Mouse (Mus musculus) layer of hippocampus, adult 18-20 months (tissue): ENCODE measurements around the gene Folr1. TPM values are rescaled to one million over a fixed set of nuclear protein-coding genes. Genes with fewer than 3 reads are reported as not detected.
A peak's percentile ranks its signal among the peaks of the same experiment; 100 is the strongest.

Source experiments
- DNase-seq, 2 experiments: peaks; one replicate each; pipeline ENCODE4 v3.0.0; 2022; ENCODE audit warnings: low spot score in 2 of 2
- total RNA-seq, 2 experiments: library from RNA; stranded (reverse); gene quantifications; 2 replicates each; pipeline ENCODE4 v1.2.3; 2021

Gene Folr1
- total RNA-seq, 2 experiments from 2014 or later, result 0.76 to 3.0 TPM

DNA sequence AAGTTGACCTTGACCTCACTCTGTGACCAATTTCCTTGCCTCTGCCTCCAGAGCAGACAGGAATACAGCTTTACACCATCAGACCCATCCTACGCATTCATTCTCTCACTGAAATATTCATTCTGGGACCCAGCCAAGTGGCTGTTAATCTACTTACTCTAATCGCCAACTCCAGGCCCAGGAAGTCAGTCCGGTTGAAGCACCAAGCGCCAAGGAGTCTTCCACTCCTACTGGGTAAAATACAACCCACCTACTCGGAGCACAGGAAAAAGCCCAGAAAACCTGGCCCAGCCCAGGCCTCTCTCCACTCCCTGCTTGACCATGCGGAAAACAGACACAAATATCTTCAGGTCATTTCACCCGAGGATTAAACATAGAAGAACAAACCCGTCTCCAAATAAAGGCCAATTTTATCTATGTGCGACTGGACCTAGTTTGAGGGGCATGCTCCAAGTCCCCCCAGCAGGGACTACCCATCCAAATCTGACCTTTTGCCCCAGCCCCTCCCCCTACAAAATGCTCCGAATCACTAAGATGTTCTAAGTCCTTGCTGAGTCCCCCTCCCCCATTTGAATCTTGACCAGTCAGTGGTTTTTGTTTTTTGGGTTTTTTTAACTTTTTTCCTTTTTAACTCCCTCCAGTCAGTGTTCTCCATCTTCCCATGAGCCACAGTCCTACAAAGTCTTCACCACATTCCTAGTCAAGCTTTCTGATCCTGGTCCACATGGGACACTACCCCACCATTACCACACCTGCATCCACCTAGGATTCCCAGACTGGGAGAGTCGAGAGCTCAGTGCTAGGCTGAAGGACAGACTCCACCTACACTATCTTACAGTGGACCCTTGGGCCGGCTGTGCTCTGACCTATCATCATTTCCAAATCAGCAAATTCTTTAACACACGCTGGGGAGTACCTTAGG, 2.1 kb downstream of the Folr1 start:
- DNase-seq, result no peak

- no peak for DNase-seq
Observed at GRCm38 (mm10) chr7:101867482-101867881, 3.1 kb downstream of the Folr1 start.

DNA sequence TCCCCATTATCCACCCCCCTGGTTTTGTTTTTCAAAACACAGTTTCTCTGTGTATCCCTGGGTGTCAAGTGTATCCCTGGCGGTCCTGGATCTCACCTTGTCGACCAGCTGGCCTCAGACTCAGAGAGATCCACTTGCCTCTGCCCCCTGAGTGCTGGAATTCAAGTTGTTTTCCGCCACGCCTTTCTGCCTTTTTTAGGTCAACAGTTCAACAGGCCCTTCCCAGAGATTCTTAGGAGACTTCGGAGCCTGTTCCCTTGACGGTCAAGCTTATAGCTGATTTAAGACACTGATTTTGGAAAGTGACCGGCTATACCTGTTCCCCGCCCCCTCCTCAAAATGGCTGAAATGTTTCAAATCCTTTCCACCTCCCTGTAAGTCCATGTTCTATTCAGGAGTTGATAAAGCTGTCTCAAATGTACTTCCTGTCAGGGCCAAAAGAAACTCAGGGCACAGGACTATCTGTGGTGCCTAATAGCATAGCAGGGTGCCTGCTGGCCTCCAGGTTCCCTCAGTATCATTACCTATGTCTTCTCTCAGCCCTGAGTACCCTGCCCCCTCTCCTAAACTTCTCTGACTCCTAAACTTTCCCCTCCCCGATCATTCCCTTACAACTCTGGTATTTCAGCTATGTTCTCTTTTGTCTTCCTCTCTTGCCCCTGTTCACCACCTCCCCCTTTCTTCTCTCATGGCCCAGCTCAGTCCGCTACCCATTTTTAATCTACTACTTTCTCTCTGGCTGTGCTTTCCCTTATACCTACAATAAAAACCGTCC, 3.9 kb downstream of the Folr1 start:
- no peak for DNase-seq

GRCm38 (mm10) chr7:101863415-101863814, 7.2 kb downstream of the Folr1 start, which contains the start of gene Anapc15:
TSS of gene Anapc15 (plus strand) at chr7:101863715.
- DNase-seq, result no peak

- DNase-seq, result no peak
Observed at GRCm38 (mm10) chr7:101862291-101862690, 8.3 kb downstream of the Folr1 start.

- DNase-seq, result no peak
Observed at GRCm38 (mm10) chr7:101860978-101861377, 9.6 kb downstream of the Folr1 start.

DNA sequence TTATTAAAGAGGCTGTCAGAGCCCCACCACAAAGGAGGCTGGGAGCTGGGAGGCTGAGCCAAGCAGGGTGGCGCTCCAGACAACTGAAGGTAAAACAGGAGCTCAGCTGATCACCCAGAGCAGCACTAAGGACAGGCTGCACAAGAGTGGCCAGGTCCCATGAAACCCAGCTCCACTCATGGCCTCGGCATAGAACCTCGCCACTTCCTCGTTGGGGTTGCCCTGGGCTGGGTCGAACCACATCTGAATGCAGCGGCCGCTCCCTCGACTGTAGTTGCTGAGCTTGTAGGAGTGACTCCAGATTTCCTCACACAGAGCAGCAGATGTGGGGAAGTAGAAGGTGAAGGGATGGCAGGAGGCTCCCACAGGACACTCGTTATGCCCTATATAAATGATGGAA, 12.2 kb downstream of the Folr1 start:
- DNase-seq, result no peak

GRCm38 (mm10) chr7:101857094-101857493, 13.5 kb downstream of the Folr1 start, which contains the start of gene Folr2:
TSS of gene Folr2 (minus strand) at chr7:101857194.
- no peak for DNase-seq

DNA sequence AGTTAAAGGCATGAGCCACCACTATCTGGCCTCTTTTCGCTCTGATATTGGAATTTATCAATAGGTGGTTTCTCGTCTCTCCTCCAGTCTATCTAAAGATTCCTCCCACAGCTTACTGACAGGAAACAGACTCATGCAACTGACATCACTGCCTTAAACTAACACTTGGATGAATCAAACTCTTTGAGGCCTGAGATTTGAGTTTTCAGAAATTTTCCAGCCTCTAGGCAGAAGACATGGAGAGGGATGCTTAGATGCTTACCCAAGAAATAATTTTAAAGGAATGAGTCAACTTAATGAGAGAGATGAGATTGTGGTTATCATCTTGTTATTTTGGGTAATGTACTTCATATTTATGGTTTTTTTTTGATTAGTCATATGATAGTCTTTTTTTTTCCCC, 16.8 kb downstream of the Folr1 start:
- no peak for DNase-seq

- no peak for DNase-seq
Observed at GRCm38 (mm10) chr7:101852846-101853245, 17.7 kb downstream of the Folr1 start.

- DNase-seq, result no peak
Observed at GRCm38 (mm10) chr7:101851689-101852088, 18.9 kb downstream of the Folr1 start.

DNA sequence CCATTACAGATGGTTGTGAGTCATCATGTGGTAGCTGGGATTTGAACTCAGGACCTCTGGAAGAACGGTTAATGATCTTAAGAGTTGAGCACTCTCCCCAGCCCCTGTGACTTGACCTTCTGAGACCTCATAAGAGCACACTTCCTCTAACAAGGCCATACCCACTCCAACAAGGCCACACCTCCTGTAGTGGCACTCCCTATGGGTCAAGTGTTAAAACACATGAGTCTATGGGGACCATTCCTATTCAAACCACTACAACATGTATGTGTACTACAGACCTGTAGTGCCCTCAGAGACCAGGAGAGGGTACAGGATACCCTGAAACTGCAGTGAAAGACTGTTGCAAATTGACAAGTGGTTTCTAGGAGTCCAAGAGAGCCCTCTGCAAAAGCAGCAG, 22.7 kb downstream of the Folr1 start:
- DNase-seq, result no peak

- DNase-seq, result no peak
Observed at GRCm38 (mm10) chr7:101844186-101844585, 26.4 kb downstream of the Folr1 start.

DNA sequence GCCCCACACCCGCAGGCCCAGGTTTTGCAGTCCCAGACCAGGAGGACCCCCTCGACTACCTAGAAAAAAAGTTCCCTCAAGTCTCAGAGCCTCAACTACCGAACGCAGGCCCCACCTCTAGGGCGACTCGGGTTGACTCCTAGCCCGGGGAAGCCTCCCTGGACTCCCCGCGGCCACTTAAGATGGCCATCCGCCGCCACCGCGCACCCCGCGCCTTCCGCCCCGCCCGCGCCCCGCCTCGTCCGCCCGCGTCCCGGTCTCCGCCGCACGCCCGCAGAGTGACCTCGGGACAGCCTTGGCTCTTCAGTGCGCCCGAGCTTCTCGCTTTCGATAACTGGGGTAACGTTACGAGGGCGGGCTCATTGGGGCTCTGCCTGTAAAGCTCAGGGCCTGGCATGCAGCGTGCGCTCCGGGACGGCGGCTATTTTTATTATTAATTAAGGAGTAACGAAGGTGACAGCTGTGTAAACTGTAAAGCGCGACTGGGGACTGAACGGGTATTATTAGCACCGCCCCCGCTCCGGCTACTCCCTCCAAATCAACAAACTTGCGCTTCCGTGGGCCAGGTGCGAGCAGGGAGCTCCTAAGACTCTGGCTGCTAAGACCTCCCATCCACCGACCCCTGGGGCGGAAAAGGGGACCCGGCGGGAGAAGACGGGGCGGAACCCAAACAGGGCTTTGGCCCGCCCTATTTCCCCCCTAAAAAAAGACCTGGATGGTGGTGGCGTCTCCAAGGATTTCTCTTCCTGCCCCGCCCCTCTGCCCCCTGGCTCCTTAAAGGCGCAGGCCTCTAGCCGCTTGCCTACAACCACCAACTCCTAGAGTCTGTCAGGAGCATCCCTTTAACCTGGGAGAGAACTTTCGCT, 32.7 kb downstream of the Folr1 start, which contains the start of gene Inppl1:
Gene Inppl1 (minus strand): TSS at position 624 of the 866 bp plus-strand sequence.
- DNase-seq, result peak; percentile 35 to 71

GRCm38 (mm10) chr7:101837154-101837605, 33.4 kb downstream of the Folr1 start:
- no peak for DNase-seq

GRCm38 (mm10) chr7:101836271-101837153, 34.1 kb downstream of the Folr1 start:
- DNase-seq, result peak in 1 of 2 experiments; percentile 39

GRCm38 (mm10) chr7:101835457-101836109, 35.0 kb downstream of the Folr1 start:
- no peak for DNase-seq

DNA sequence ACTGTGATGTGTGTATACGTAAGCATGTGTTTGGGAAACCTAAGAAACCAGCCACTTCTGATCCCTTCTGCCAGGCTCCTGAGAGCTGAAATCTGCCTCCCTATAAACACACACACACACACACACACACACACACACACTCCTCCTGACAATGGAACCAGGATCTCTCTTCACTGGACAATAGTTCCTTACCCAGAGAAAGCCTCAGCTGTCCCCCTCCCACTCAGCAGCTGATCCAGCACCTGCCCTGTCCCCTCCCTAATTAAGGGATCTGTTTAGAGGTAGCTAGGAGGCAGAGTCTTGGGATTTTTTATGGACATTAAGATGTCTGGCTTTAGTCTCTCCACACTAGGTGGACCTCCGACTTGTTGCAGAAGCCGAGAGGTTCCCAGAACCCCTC, 35.7 kb downstream of the Folr1 start:
- no peak for DNase-seq

DNA sequence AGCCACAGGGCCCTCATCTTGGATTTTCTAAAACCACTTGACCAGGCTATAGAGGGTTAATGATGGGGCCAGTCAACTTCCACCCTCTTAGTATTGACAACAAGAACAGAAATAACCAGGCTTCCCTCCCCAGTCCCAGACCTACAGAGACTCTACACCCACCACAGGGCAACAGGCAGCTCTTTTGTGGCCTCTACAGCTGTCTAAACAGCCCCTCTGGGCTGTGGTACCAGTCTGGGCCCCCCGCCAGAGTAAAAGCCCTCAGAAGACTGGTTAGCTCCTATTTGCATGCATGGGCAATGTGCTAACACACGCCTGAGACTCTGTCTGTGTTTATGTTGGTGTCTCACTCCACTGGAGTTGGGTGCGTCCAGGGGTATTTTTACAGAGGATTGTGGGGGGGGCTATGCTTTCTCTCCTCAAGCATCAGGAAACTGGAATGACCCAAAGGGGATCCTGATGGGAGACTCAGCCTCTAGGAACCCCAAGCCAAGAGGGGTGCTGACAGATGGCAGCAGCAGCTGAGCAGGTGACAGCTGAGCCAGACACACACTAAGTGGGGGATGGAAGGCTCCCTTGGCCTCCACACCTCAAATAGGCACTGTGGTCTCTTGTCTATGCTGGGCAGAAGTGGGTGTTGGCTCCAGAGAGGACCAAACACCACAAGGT, 36.5 kb downstream of the Folr1 start:
- DNase-seq, result no peak
